Mouse (Mus musculus): ENCODE measurements at regions not wholly inside any gene's neighbourhood (a gene's known extent, or its start where the extent isn't known, plus 50 kb on each side); places are given as distances from the start of the nearest gene placed in this dataset.
"Not testable (repeated sequence)": the region's sequence is repeated elsewhere in the genome, so short reads cannot be mapped to it uniquely, and the experiment has no call there.

GRCm38 (mm10) chr8:8852656-8853366 lies 162.5 kb upstream of the Arglu1 start:
- no peak for TF ChIP-seq POLR2A (IDR thresholded peaks at IDR 0.05; ENCODE audit: insufficient read depth, low read depth, low read length)
- TF ChIP-seq EP300 (IDR thresholded peaks at IDR 0.05; ENCODE audit: insufficient read depth, low read depth, low read length) = no peak
- no peak for TF ChIP-seq CTCF (IDR thresholded peaks at IDR 0.05)
- no peaks in the 10 kb centered on the region for H3K4me1 ChIP-seq (ENCODE audit: control insufficient read depth, insufficient read depth, low read length)
- no peaks in the 10 kb centered on the region for H3K27me3 ChIP-seq (ENCODE audit: control insufficient read depth, insufficient read depth, low read length)
- no peak overlapping the region for H3K9ac ChIP-seq (ENCODE audit: low read depth, low read length)
- WGBS = 73% methylated on average over 7 of the region's 7 CpGs
- H3K4me3 ChIP-seq = no peak overlapping the region
- H3K27ac ChIP-seq = no peak overlapping the region
- no peaks in the 10 kb centered on the region for H3K79me2 ChIP-seq (replicated peaks; ENCODE audit: control insufficient read depth, insufficient read depth, low read length)
- H3K36me3 ChIP-seq (ENCODE audit: control insufficient read depth, insufficient read depth, low read length) = no peaks in the 10 kb centered on the region
- intact Hi-C loops (cut with DNase I) = no loop called here
- DNase-seq = no peak

DNA sequence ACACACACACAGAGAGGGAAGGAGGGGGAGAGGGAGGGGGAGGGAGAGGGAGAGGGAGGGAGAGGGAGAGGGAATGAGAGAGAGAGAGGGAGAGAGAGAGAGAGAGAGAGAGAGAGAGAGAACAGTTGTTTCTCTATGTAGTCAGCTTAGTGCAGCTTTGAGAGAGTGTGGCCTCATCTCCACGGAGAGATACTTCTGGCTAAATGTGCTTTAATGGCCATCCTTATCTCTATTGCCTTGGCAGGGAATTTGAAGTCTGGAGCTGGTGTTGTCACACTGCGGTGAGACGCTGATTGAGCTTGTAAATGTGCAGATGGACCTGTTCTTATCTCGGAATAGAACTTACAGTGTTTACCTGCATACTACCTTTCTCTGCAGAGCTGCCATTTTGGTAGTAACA lies 160.9 kb upstream of the Arglu1 start:
- Histone ChIP-seq H3K36me3 (ENCODE audit: control insufficient read depth, insufficient read depth, low read length) (no peaks in the 10 kb centered on the region), H3K9ac (ENCODE audit: low read depth, low read length) (no peak overlapping the region), H3K79me2 (replicated peaks; ENCODE audit: control insufficient read depth, insufficient read depth, low read length) (no peaks in the 10 kb centered on the region), H3K4me1 (ENCODE audit: control insufficient read depth, insufficient read depth, low read length) (no peaks in the 10 kb centered on the region), H3K4me3 (no peak overlapping the region), H3K27me3 (ENCODE audit: control insufficient read depth, insufficient read depth, low read length) (no peaks in the 10 kb centered on the region), H3K27ac (no peak overlapping the region)
- DNase-seq = no peak
- intact Hi-C loops (cut with DNase I) = no loop called here
- 34% methylated on average over 4 of the region's 4 CpGs for WGBS
- TF ChIP-seq EP300 (IDR thresholded peaks at IDR 0.05; ENCODE audit: insufficient read depth, low read depth, low read length) = no peak
- no peak for TF ChIP-seq POLR2A (IDR thresholded peaks at IDR 0.05; ENCODE audit: insufficient read depth, low read depth, low read length)
- TF ChIP-seq CTCF (IDR thresholded peaks at IDR 0.05) = no peak

GRCm38 (mm10) chr8:8850766-8851165 lies 160.4 kb upstream of the Arglu1 start:
- H3K9ac ChIP-seq (ENCODE audit: low read depth, low read length) = no peak overlapping the region
- intact Hi-C loops (cut with DNase I) = no loop called here
- H3K27me3 ChIP-seq (ENCODE audit: control insufficient read depth, insufficient read depth, low read length) = no peaks in the 10 kb centered on the region
- WGBS = 56% methylated on average over 8 of the region's 8 CpGs
- H3K4me3 ChIP-seq = no peak overlapping the region
- no peaks in the 10 kb centered on the region for H3K79me2 ChIP-seq (replicated peaks; ENCODE audit: control insufficient read depth, insufficient read depth, low read length)
- H3K36me3 ChIP-seq (ENCODE audit: control insufficient read depth, insufficient read depth, low read length) = no peaks in the 10 kb centered on the region
- DNase-seq = no peak
- no peak overlapping the region for H3K27ac ChIP-seq
- H3K4me1 ChIP-seq (ENCODE audit: control insufficient read depth, insufficient read depth, low read length) = no peaks in the 10 kb centered on the region; the same call in 1 of the 2 replicates
- TF ChIP-seq POLR2A (IDR thresholded peaks at IDR 0.05; ENCODE audit: insufficient read depth, low read depth, low read length) = no peak
- no peak for TF ChIP-seq EP300 (IDR thresholded peaks at IDR 0.05; ENCODE audit: insufficient read depth, low read depth, low read length)
- no peak for TF ChIP-seq CTCF (IDR thresholded peaks at IDR 0.05)

GRCm38 (mm10) chr8:8847579-8847978 lies 157.3 kb upstream of the Arglu1 start:
- H3K27me3 ChIP-seq (ENCODE audit: control insufficient read depth, insufficient read depth, low read length) = no peaks in the 10 kb centered on the region
- no peaks in the 10 kb centered on the region for H3K36me3 ChIP-seq (ENCODE audit: control insufficient read depth, insufficient read depth, low read length)
- no peaks in the 10 kb centered on the region; the same call in 1 of the 2 replicates for H3K4me1 ChIP-seq (ENCODE audit: control insufficient read depth, insufficient read depth, low read length)
- 82% methylated on average over 10 of the region's 10 CpGs for WGBS
- intact Hi-C loops (cut with DNase I) = no loop called here
- H3K9ac ChIP-seq (ENCODE audit: low read depth, low read length) = no peak overlapping the region
- no peak for DNase-seq
- TF ChIP-seq POLR2A (IDR thresholded peaks at IDR 0.05; ENCODE audit: insufficient read depth, low read depth, low read length) (no peak), CTCF (IDR thresholded peaks at IDR 0.05) (no peak), EP300 (IDR thresholded peaks at IDR 0.05; ENCODE audit: insufficient read depth, low read depth, low read length) (no peak)
- no peaks in the 10 kb centered on the region for H3K79me2 ChIP-seq (replicated peaks; ENCODE audit: control insufficient read depth, insufficient read depth, low read length)
- no peak overlapping the region for H3K4me3 ChIP-seq
- no peak overlapping the region for H3K27ac ChIP-seq

GRCm38 (mm10) chr8:8842326-8842725 lies 152.0 kb upstream of the Arglu1 start:
- H3K36me3 ChIP-seq (ENCODE audit: control insufficient read depth, insufficient read depth, low read length) = no peaks in the 10 kb centered on the region
- peaks cover 1% of the 10 kb centered on the region for H3K4me1 ChIP-seq (ENCODE audit: control insufficient read depth, insufficient read depth, low read length)
- TF ChIP-seq CTCF (IDR thresholded peaks at IDR 0.05) (no peak), POLR2A (IDR thresholded peaks at IDR 0.05; ENCODE audit: insufficient read depth, low read depth, low read length) (no peak), EP300 (IDR thresholded peaks at IDR 0.05; ENCODE audit: insufficient read depth, low read depth, low read length) (no peak)
- no peaks in the 10 kb centered on the region for H3K79me2 ChIP-seq (replicated peaks; ENCODE audit: control insufficient read depth, insufficient read depth, low read length)
- no peak overlapping the region for H3K4me3 ChIP-seq
- WGBS = 30% methylated on average over 2 of the region's 2 CpGs
- H3K27ac ChIP-seq = no peak overlapping the region
- DNase-seq = no peak
- H3K27me3 ChIP-seq (ENCODE audit: control insufficient read depth, insufficient read depth, low read length) = no peaks in the 10 kb centered on the region
- intact Hi-C loops (cut with DNase I) = loop anchor here (5.0 kb wide), 1 partner anchor 470 kb away; no protein-coding TSS in a partner anchor
- no peak overlapping the region for H3K9ac ChIP-seq (ENCODE audit: low read depth, low read length)

- H3K4me1 ChIP-seq (ENCODE audit: control insufficient read depth, insufficient read depth, low read length); H3K4me3 ChIP-seq; H3K27ac ChIP-seq; DNase-seq; H3K27me3 ChIP-seq (ENCODE audit: control insufficient read depth, insufficient read depth, low read length); intact Hi-C loops (cut with DNase I); H3K79me2 ChIP-seq (replicated peaks; ENCODE audit: control insufficient read depth, insufficient read depth, low read length); H3K9ac ChIP-seq (ENCODE audit: low read depth, low read length); H3K36me3 ChIP-seq (ENCODE audit: control insufficient read depth, insufficient read depth, low read length): not testable (repeated sequence)
- WGBS = 83% methylated on average over 11 of the region's 11 CpGs
Measured at GRCm38 (mm10) chr8:8836166-8836565, 145.8 kb upstream of the Arglu1 start.

All from heart, adult 2 months (tissue).